In the genomic region with DNA sequence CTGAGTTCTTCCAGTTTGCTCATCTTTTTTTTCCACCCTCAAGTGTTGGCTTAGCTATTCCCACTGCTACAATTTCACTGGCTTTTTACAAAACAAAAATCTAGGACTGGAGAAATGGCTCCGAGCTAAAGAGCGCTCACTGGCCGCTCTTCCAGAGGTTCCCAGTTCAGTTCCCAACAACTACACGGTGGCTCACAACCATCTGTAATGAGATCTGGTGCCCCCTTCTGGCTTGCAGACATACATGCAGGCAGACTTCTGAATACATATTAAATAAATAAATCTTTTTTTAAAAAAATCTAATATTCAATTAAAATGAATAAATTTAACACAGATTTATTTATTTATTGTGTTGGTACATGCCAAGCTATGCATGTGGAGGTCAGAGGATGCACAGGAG, we compare ENCODE assay signal across 10 mouse cellular contexts. TPM values are rescaled to one million over a fixed set of nuclear protein-coding genes. Genes with fewer than 3 reads are reported as not detected.
DNase-seq lines count a peak whose midpoint lies in the region; ATAC-seq and TF ChIP-seq lines count a peak whose summit lies in the region.
"Had no signal": no experiment of that assay in that cellular context is flagged by ENCODE, and none has a peak within 500 bp of the region (broad histone marks: within the 10 kb centered on the region; RNA-seq: fewer than 3 reads in every experiment).

No protein-coding gene starts in this region.

- H3K9me3 ChIP-seq in midbrain, postnatal 0 days (ENCODE audit: low read length), result no peaks in the 10 kb centered on the region
- no peaks in the 10 kb centered on the region for H3K9me3 ChIP-seq in midbrain, embryonic 16.5 days (replicated peaks; ENCODE audit: control insufficient read depth, low read length, poor library complexity, severe bottlenecking)
- H3K9me3 ChIP-seq: midbrain, embryonic 15.5 days had no signal

- WGBS in midbrain, postnatal 0 days, result 63% methylated on average over 4 of the region's 4 CpGs
- 63% methylated on average over 4 of the region's 4 CpGs for WGBS in midbrain, embryonic 16.5 days

- no peak for ATAC-seq in midbrain, postnatal 0 days (ENCODE audit: low FRiP score)
- no peak for ATAC-seq in midbrain, embryonic 16.5 days
- ATAC-seq: hindbrain, embryonic 16.5 days; midbrain, embryonic 15.5 days had no signal

- intact Hi-C loops in gastrocnemius, adult 2 months (cut with DNase I), result no loop called here

- no peaks in the 10 kb centered on the region for H3K4me1 ChIP-seq in midbrain, postnatal 0 days (ENCODE audit: insufficient read depth, low read length)
- H3K4me1 ChIP-seq in midbrain, embryonic 16.5 days (ENCODE audit: control insufficient read depth, insufficient read depth, low read length), result peaks cover under 1% of the 10 kb centered on the region; the same call in 1 of the 2 replicates
- H3K4me1 ChIP-seq: midbrain, embryonic 15.5 days had no signal

- H3K36me3 ChIP-seq in midbrain, postnatal 0 days (ENCODE audit: insufficient read depth, low read length), result no peaks in the 10 kb centered on the region
- no peaks in the 10 kb centered on the region for H3K36me3 ChIP-seq in midbrain, embryonic 16.5 days (ENCODE audit: control insufficient read depth, insufficient read depth, low read length)
- H3K36me3 ChIP-seq: midbrain, embryonic 15.5 days had no signal

- H3K4me2 ChIP-seq in midbrain, postnatal 0 days (ENCODE audit: low read depth, low read length, poor library complexity, severe bottlenecking), result no peak overlapping the region
- H3K4me2 ChIP-seq in midbrain, embryonic 16.5 days (ENCODE audit: low read length), result no peak overlapping the region
- H3K4me2 ChIP-seq: midbrain, embryonic 15.5 days had no signal

- no peak overlapping the region for H3K27ac ChIP-seq in gastrocnemius, adult 2 months
- no peak overlapping the region for H3K27ac ChIP-seq in midbrain, postnatal 0 days (ENCODE audit: low read depth, low read length)
- no peak overlapping the region for H3K27ac ChIP-seq in midbrain, embryonic 16.5 days (ENCODE audit: low read length)
- H3K27ac ChIP-seq: midbrain, embryonic 15.5 days had no signal

- H3K27me3 ChIP-seq in midbrain, postnatal 0 days (ENCODE audit: insufficient read depth, low read length), result no peaks in the 10 kb centered on the region
- no peaks in the 10 kb centered on the region for H3K27me3 ChIP-seq in midbrain, embryonic 16.5 days (ENCODE audit: control insufficient read depth, insufficient read depth, low read depth, low read length)
- H3K27me3 ChIP-seq: midbrain, embryonic 15.5 days had no signal

- H3K4me3 ChIP-seq in gastrocnemius, adult 2 months, result no peak overlapping the region
- H3K4me3 ChIP-seq in midbrain, postnatal 0 days (ENCODE audit: low read depth, low read length), result no peak overlapping the region
- no peak overlapping the region for H3K4me3 ChIP-seq in midbrain, embryonic 16.5 days (ENCODE audit: low read depth, low read length)
- H3K4me3 ChIP-seq: midbrain, embryonic 15.5 days had no signal

- peak; percentile 47 for TF ChIP-seq CTCF in gastrocnemius, adult 2 months (IDR thresholded peaks at IDR 0.05)
- peak; percentile 39 for TF ChIP-seq CTCF in midbrain, postnatal 0 days (IDR thresholded peaks at IDR 0.05)

- no peak overlapping the region for H3K9ac ChIP-seq in midbrain, postnatal 0 days (replicated peaks; ENCODE audit: low read length, poor library complexity, severe bottlenecking)
- H3K9ac ChIP-seq in midbrain, embryonic 16.5 days (ENCODE audit: low read depth, low read length), result no peak overlapping the region
- H3K9ac ChIP-seq: midbrain, embryonic 15.5 days had no signal

- DNase-seq in gastrocnemius, adult 2 months, result no peak
- DNase-seq in gastrocnemius, postnatal 25 days, result no peak
- no peak for DNase-seq in midbrain, postnatal 0 days (ENCODE audit: low spot score)
- DNase-seq in embryo, embryonic 10.5 days (ENCODE audit: low spot score), result peak; percentile 45
- DNase-seq in thymus, postnatal 14 days, result peak; percentile 49
- no peak for DNase-seq in urinary bladder, postnatal 25 days (ENCODE audit: low spot score)
- DNase-seq in ovary, postnatal 14 days (ENCODE audit: low spot score), result no peak

RNA-seq across cellular contexts. Expression of gene Rpgrip1, which starts 36.0 kb away (rescaled TPM):
- not detected for total RNA-seq in gastrocnemius, adult 2 months (2021)
- not detected for total RNA-seq in gastrocnemius, postnatal 25 days (2021)
- total RNA-seq in midbrain, postnatal 0 days (2014; rRNA removed), result 5.5 and 6.4 TPM in 2 replicates
- 55.9 and 59.8 TPM in 2 replicates for polyA plus RNA-seq in midbrain, postnatal 0 days (2015; fragmentation: Nextera tagmentation; extraction: Ambion mirVana)
- polyA plus RNA-seq in midbrain, embryonic 16.5 days (2015; fragmentation: Nextera tagmentation; extraction: Ambion mirVana), result 45.9 and 46.5 TPM in 2 replicates

RNA-seq across cellular contexts. Expression of gene Hnrnpc, which starts 42.7 kb away (rescaled TPM):
- 100 to 1,000 TPM in 1 of 2 experiments, 10 to 100 TPM in 1; 81.7 to 100 TPM for total RNA-seq in gastrocnemius, adult 2 months (2021)
- 10 to 100 TPM; 71.5 to 72.2 TPM for total RNA-seq in gastrocnemius, postnatal 25 days (2021)
- total RNA-seq in midbrain, postnatal 0 days (2014; rRNA removed), result 57.6 and 69.2 TPM in 2 replicates
- polyA plus RNA-seq in midbrain, postnatal 0 days (2015; fragmentation: Nextera tagmentation; extraction: Ambion mirVana), result 242 and 258 TPM in 2 replicates
- 449 and 518 TPM in 2 replicates for polyA plus RNA-seq in midbrain, embryonic 16.5 days (2015; fragmentation: Nextera tagmentation; extraction: Ambion mirVana)

RNA-seq across cellular contexts. Expression of gene Supt16, which starts 50.7 kb away (rescaled TPM):
- 10 to 100 TPM; 12.3 to 15.5 TPM for total RNA-seq in gastrocnemius, adult 2 months (2021)
- 10 to 100 TPM; 11.7 to 11.9 TPM for total RNA-seq in gastrocnemius, postnatal 25 days (2021)
- total RNA-seq in midbrain, postnatal 0 days (2014; rRNA removed), result 32.3 and 42.1 TPM in 2 replicates
- 35.4 and 36.9 TPM in 2 replicates for polyA plus RNA-seq in midbrain, postnatal 0 days (2015; fragmentation: Nextera tagmentation; extraction: Ambion mirVana)
- polyA plus RNA-seq in midbrain, embryonic 16.5 days (2015; fragmentation: Nextera tagmentation; extraction: Ambion mirVana), result 38.0 and 46.6 TPM in 2 replicates

Comparison
In these comparisons a context has a peak if more than half of its experiments do, and no peak if none do; other contexts are left out.
1. DNase-seq: peak in embryo, embryonic 10.5 days (single experiment) and thymus, postnatal 14 days (single experiment); none in gastrocnemius, adult 2 months (single experiment), gastrocnemius, postnatal 25 days (single experiment), midbrain, postnatal 0 days (single experiment), urinary bladder, postnatal 25 days (single experiment) and ovary, postnatal 14 days (single experiment).